Mouse (Mus musculus): ENCODE results near the gene Vav1. TPM values are rescaled to one million over a fixed set of nuclear protein-coding genes. Genes with fewer than 3 reads are reported as not detected.

Gene Vav1
- polyA plus RNA-seq, 1 experiment from 2014 or later, result 2.3 TPM

- no peaks in the 10 kb centered on the region for H3K36me3 ChIP-seq (ENCODE audit: control insufficient read depth, insufficient read depth, low read length)
- ATAC-seq (ENCODE audit: low FRiP score) (no peak), DNase-seq (ENCODE audit: low spot score, missing footprints) (peak; percentile 26)
- no peak overlapping the region for H3K4me2 ChIP-seq
- H3K4me1 ChIP-seq (ENCODE audit: control insufficient read depth, insufficient read depth, low read length), result no peaks in the 10 kb centered on the region
- no peaks in the 10 kb centered on the region for H3K27me3 ChIP-seq (ENCODE audit: control insufficient read depth, insufficient read depth, low read length)
- no peak overlapping the region for H3K4me3 ChIP-seq (ENCODE audit: low read depth, low read length)
- 92% methylated on average over 9 of the region's 9 CpGs for WGBS
- H3K9ac ChIP-seq (ENCODE audit: low read length), result no peak overlapping the region
- H3K9me3 ChIP-seq (ENCODE audit: control insufficient read depth, low read length), result no peaks in the 10 kb centered on the region
- no peak overlapping the region for H3K27ac ChIP-seq (ENCODE audit: low read depth, low read length)
These were observed 72.2 kb downstream of the Vav1 start for GRCm38 (mm10) chr17:57351107-57351506.

- Histone ChIP-seq H3K4me1 (ENCODE audit: control insufficient read depth, insufficient read depth, low read length) (no peaks in the 10 kb centered on the region), H3K9ac (ENCODE audit: low read length) (no peak within 1 kb of the TSS), H3K4me2 (no peak within 1 kb of the TSS), H3K27me3 (ENCODE audit: control insufficient read depth, insufficient read depth, low read length) (no peaks in the 10 kb centered on the region), H3K4me3 (ENCODE audit: low read depth, low read length) (no peak within 1 kb of the TSS), H3K36me3 (ENCODE audit: control insufficient read depth, insufficient read depth, low read length) (no peaks in the 10 kb centered on the region), H3K9me3 (ENCODE audit: control insufficient read depth, low read length) (no peaks in the 10 kb centered on the region), H3K27ac (ENCODE audit: low read depth, low read length) (no peak within 1 kb of the TSS)
- ATAC-seq (ENCODE audit: low FRiP score) (no peak), DNase-seq (ENCODE audit: low spot score, missing footprints) (peak; percentile 41)
- WGBS, result 0% methylated on average over 1 of the region's 1 CpGs
These were observed 79.5 kb downstream of the Vav1 start, which contains the start of gene Adgre1 for GRCm38 (mm10) chr17:57358441-57358840. Adgre1 (plus strand) TSS chr17:57358691.

DNA sequence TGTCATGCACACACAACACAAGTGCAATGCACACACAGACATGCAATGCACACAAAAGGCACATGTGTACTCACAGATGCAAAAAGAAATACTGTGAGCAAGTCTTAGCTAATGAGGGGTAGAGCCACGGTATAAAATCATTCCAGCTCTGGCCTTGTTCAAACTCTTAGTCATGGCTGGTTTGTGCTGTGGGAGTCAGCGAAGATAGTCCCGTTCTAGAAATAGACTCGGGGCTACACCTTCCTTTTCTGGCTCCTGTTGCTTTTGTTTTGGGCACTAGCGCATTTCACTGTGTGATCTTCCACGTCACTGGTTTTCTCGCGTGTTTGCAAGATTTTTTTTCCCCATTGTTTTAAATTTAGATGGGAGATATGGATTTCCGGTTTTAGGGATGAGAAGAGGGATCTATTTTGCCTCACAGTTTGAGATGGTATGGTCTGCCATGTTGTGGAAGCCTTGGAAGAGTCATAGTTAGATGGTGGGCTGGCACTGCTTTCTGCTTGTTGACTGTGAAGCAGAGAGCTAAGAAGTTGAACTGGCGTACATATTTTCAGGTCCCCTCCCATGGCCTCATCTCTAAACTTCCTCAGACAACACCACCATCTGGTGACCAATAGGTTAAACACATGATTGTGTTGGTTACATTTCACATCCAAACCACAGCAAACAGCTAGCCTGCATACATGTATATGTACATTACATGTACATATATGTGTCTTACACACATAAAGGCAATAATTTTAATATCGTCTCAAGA is 80.8 kb downstream of the Vav1 start:
- Histone ChIP-seq H3K4me3 (ENCODE audit: low read depth, low read length) (no peak overlapping the region), H3K27me3 (ENCODE audit: control insufficient read depth, insufficient read depth, low read length) (no peaks in the 10 kb centered on the region), H3K27ac (ENCODE audit: low read depth, low read length) (no peak overlapping the region), H3K4me1 (ENCODE audit: control insufficient read depth, insufficient read depth, low read length) (no peaks in the 10 kb centered on the region), H3K9me3 (ENCODE audit: control insufficient read depth, low read length) (no peaks in the 10 kb centered on the region), H3K9ac (ENCODE audit: low read length) (no peak overlapping the region), H3K4me2 (no peak overlapping the region), H3K36me3 (ENCODE audit: control insufficient read depth, insufficient read depth, low read length) (no peaks in the 10 kb centered on the region)
- WGBS, result 89% methylated on average over 11 of the region's 11 CpGs
- ATAC-seq (ENCODE audit: low FRiP score) (no peak), DNase-seq (ENCODE audit: low spot score, missing footprints) (no peak)

Other genes starting within 250 kb of the Vav1 start
- 42.3 and 44.9 TPM in 2 replicates for gene Khsrp, start 247.6 kb upstream of the Vav1 start, polyA plus RNA-seq (2014; fragmentation: Nextera tagmentation; extraction: Ambion mirVana)
- not detected in 2 replicates for gene Slc25a41, start 237.4 kb upstream of the Vav1 start, polyA plus RNA-seq (2014; fragmentation: Nextera tagmentation; extraction: Ambion mirVana)
- 0.80 and 1.2 TPM in 2 replicates for gene Crb3, start 220.0 kb upstream of the Vav1 start, polyA plus RNA-seq (2014; fragmentation: Nextera tagmentation; extraction: Ambion mirVana)
- 14.2 and 16.5 TPM in 2 replicates for gene Slc25a23, start 219.2 kb upstream of the Vav1 start, polyA plus RNA-seq (2014; fragmentation: Nextera tagmentation; extraction: Ambion mirVana)
- 2.2 and 2.7 TPM in 2 replicates for gene Dennd1c, start 200.6 kb upstream of the Vav1 start, polyA plus RNA-seq (2014; fragmentation: Nextera tagmentation; extraction: Ambion mirVana)
- 167 and 171 TPM in 2 replicates for gene Tubb4a, start 191.3 kb upstream of the Vav1 start, polyA plus RNA-seq (2014; fragmentation: Nextera tagmentation; extraction: Ambion mirVana)
- gene Tnfsf9, start 173.8 kb upstream of the Vav1 start, polyA plus RNA-seq (2014; fragmentation: Nextera tagmentation; extraction: Ambion mirVana), result 8.1 and 9.0 TPM in 2 replicates
- gene Cd70, start 129.3 kb upstream of the Vav1 start, polyA plus RNA-seq (2014; fragmentation: Nextera tagmentation; extraction: Ambion mirVana), result 0.16 and 0.40 TPM in 2 replicates
- gene Tnfsf14, start 84.9 kb upstream of the Vav1 start, polyA plus RNA-seq (2014; fragmentation: Nextera tagmentation; extraction: Ambion mirVana), result 0.07 and 0.11 TPM in 2 replicates
- gene C3, start 51.0 kb upstream of the Vav1 start, polyA plus RNA-seq (2014; fragmentation: Nextera tagmentation; extraction: Ambion mirVana), result 0.19 and 0.68 TPM in 2 replicates
- 19.7 and 24.5 TPM in 2 replicates for gene Gpr108, start 30.7 kb upstream of the Vav1 start, polyA plus RNA-seq (2014; fragmentation: Nextera tagmentation; extraction: Ambion mirVana)
- gene Trip10, start 29.6 kb upstream of the Vav1 start, polyA plus RNA-seq (2014; fragmentation: Nextera tagmentation; extraction: Ambion mirVana), result 21.2 and 23.6 TPM in 2 replicates
- gene Adgre1, start 79.6 kb downstream of the Vav1 start, polyA plus RNA-seq (2014; fragmentation: Nextera tagmentation; extraction: Ambion mirVana), result 3.4 and 4.4 TPM in 2 replicates

All from midbrain, embryonic 11.5 days (tissue).